In the genomic region with DNA sequence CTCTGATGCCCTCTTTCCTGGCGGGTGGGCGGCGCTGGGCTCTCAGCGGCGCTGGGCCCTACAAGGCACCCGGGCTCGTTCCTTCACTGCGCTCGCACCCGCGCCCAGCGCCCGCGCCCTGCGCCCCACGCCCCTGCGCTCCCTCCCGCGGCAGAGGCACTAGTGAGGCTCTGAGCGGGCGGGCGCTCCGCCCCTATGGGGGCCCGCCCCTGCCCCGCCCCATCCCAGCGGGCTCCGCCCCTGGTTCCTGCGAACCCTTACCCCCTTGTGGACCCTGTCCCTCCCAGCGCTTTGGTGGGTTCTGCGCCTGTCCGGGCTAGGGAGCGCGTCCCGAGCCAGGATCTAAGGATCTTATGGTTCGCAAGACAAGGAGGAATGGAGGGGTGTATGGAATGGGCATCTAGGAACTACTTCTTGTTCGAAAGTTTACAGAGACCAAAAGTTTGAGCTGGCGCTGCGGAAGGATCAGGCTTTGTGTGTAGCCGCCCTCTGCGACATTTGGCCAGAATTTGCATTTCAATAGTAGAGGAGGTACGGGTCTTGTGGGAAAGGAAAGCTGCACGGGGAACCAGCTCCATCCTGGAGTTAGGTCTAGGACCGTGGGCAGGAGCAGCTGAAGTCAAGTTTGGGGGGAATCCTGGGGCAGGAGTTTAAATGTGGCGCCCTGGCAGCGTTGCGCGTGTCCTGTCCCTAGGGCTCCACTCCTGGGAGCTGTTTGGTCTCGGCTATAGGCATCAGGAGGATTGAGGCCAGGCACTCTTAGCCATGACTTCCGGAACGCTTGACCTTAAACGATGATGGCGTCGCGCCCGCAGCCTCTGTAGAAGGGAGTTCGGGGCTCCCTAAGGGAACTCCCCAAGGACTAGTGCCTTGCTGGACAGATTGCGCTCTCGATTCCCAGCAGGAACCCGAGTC, we compare ENCODE assay signal across 7 mouse cellular contexts. TPM values are rescaled to one million over a fixed set of nuclear protein-coding genes. Genes with fewer than 3 reads are reported as not detected.
DNase-seq lines count a peak whose midpoint lies in the region; ATAC-seq lines count a peak whose summit lies in the region.

No protein-coding gene starts in this region.

- H3K4me3 ChIP-seq in intestine, embryonic 15.5 days (replicated peaks): peak overlapping the region; percentile 81
- peak overlapping the region; percentile 65 for H3K4me3 ChIP-seq in liver, embryonic 13.5 days (replicated peaks)
- peak overlapping the region; percentile 80 for H3K4me3 ChIP-seq in stomach, embryonic 15.5 days (replicated peaks)

- DNase-seq in NIH3T3 (ENCODE audit: low read depth): peak; percentile 44
- DNase-seq in c-Kit-positive CD71-negative TER-119-negative erythroid progenitor cells, embryonic 14.5 days (ENCODE audit: low read depth): peak; percentile 69
- peak; percentile 34 for DNase-seq in liver, embryonic 13.5 days

- H3K4me2 ChIP-seq in intestine, embryonic 15.5 days (replicated peaks): peak overlapping the region; percentile 88
- H3K4me2 ChIP-seq in liver, embryonic 13.5 days: peak overlapping the region; percentile 73
- peak overlapping the region; percentile 73 for H3K4me2 ChIP-seq in stomach, embryonic 15.5 days

- H3K4me1 ChIP-seq in intestine, embryonic 15.5 days (replicated peaks): peaks cover 65% of the 10 kb centered on the region
- H3K4me1 ChIP-seq in liver, embryonic 13.5 days (replicated peaks): peaks cover 57% of the 10 kb centered on the region
- H3K4me1 ChIP-seq in stomach, embryonic 15.5 days: peaks cover 70% of the 10 kb centered on the region

- H3K27me3 ChIP-seq in intestine, embryonic 15.5 days (replicated peaks): no peaks in the 10 kb centered on the region
- peaks cover 69% of the 10 kb centered on the region for H3K27me3 ChIP-seq in liver, embryonic 13.5 days
- no peaks in the 10 kb centered on the region for H3K27me3 ChIP-seq in stomach, embryonic 15.5 days (replicated peaks)

- peak; percentile 70 for ATAC-seq in granulocyte monocyte progenitor cell, adult 5-6 weeks (replicated peaks; ENCODE audit: poor library complexity, severe bottlenecking)
- ATAC-seq in intestine, embryonic 15.5 days: peak; percentile 84
- ATAC-seq in liver, embryonic 13.5 days (ENCODE audit: low read depth): peak; percentile 75
- peak; percentile 56 for ATAC-seq in monocyte, adult 5-6 weeks (replicated peaks; ENCODE audit: insufficient number of reproducible peaks, low FRiP score, low TSS enrichment, poor library complexity, severe bottlenecking)
- ATAC-seq in stomach, embryonic 15.5 days (ENCODE audit: insufficient read depth, low FRiP score, low read depth): peak; percentile 82

- WGBS in intestine, embryonic 15.5 days: 3% methylated on average over 59 of the region's 59 CpGs
- WGBS in liver, embryonic 13.5 days (ENCODE audit: insufficient replicate concordance): 3% methylated on average over 56 of the region's 59 CpGs
- WGBS in stomach, embryonic 15.5 days: 4% methylated on average over 53 of the region's 59 CpGs

- H3K36me3 ChIP-seq in intestine, embryonic 15.5 days: 0 out of 2 replicates have a peak, but pooled peaks cover 2% of the 10 kb centered on the region
- no peaks in the 10 kb centered on the region for H3K36me3 ChIP-seq in liver, embryonic 13.5 days
- H3K36me3 ChIP-seq in stomach, embryonic 15.5 days: no peaks in the 10 kb centered on the region

- H3K9me3 ChIP-seq in intestine, embryonic 15.5 days: no peaks in the 10 kb centered on the region
- no peaks in the 10 kb centered on the region for H3K9me3 ChIP-seq in liver, embryonic 13.5 days (replicated peaks)
- H3K9me3 ChIP-seq in stomach, embryonic 15.5 days: no peaks in the 10 kb centered on the region

- H3K9ac ChIP-seq in intestine, embryonic 15.5 days: peak overlapping the region; percentile 86
- H3K9ac ChIP-seq in liver, embryonic 13.5 days: peak overlapping the region; percentile 65
- H3K9ac ChIP-seq in stomach, embryonic 15.5 days: peak overlapping the region; percentile 82

- H3K27ac ChIP-seq in intestine, embryonic 15.5 days: peak overlapping the region; percentile 84
- peak overlapping the region; percentile 24; the same call in 1 of the 2 replicates for H3K27ac ChIP-seq in liver, embryonic 13.5 days
- H3K27ac ChIP-seq in stomach, embryonic 15.5 days: peak overlapping the region; percentile 87

RNA-seq across cellular contexts. Expression of a gene that starts 12.5 kb away (rescaled TPM):
- total RNA-seq in granulocyte monocyte progenitor cell, adult 5-6 weeks (2014; fragmentation: Nextera tagmentation): 19.2 and 22.6 TPM in 2 replicates
- 8.1 and 8.5 TPM in 2 replicates for total RNA-seq in granulocyte monocyte progenitor cell, adult 5-6 weeks (2017)
- polyA plus RNA-seq in intestine, embryonic 15.5 days (2015; fragmentation: Nextera tagmentation; extraction: Ambion mirVana): 11.3 and 12.2 TPM in 2 replicates
- 1.5 and 1.6 TPM in 2 replicates for polyA plus RNA-seq in liver, embryonic 13.5 days (2015; fragmentation: Nextera tagmentation; extraction: Ambion mirVana)
- 11.6 to 22.2 TPM (median 13.8 TPM) in 3 replicates for total RNA-seq in monocyte, adult 5-6 weeks (2017)
- 16.1 and 17.9 TPM in 2 replicates for polyA plus RNA-seq in stomach, embryonic 15.5 days (2015; fragmentation: Nextera tagmentation; extraction: Ambion mirVana)

RNA-seq across cellular contexts. Expression of a gene that starts 58.9 kb away (rescaled TPM):
- 42.3 and 47.0 TPM in 2 replicates for total RNA-seq in granulocyte monocyte progenitor cell, adult 5-6 weeks (2014; fragmentation: Nextera tagmentation)
- total RNA-seq in granulocyte monocyte progenitor cell, adult 5-6 weeks (2017): 29.8 and 32.5 TPM in 2 replicates
- 20.2 and 24.7 TPM in 2 replicates for polyA plus RNA-seq in intestine, embryonic 15.5 days (2015; fragmentation: Nextera tagmentation; extraction: Ambion mirVana)
- 6.9 and 8.5 TPM in 2 replicates for polyA plus RNA-seq in liver, embryonic 13.5 days (2015; fragmentation: Nextera tagmentation; extraction: Ambion mirVana)
- 40.0 to 69.7 TPM (median 50.1 TPM) in 3 replicates for total RNA-seq in monocyte, adult 5-6 weeks (2017)
- 22.3 and 24.0 TPM in 2 replicates for polyA plus RNA-seq in stomach, embryonic 15.5 days (2015; fragmentation: Nextera tagmentation; extraction: Ambion mirVana)

Comparison
In these comparisons a context has a peak if more than half of its experiments do, and no peak if none do; other contexts are left out.
1. Peak in every context shown above with its lines: DNase-seq, ATAC-seq, H3K4me3 ChIP-seq and H3K27ac ChIP-seq.
2. H3K27ac ChIP-seq: peak in every context shown above with its lines; median percentile 87 in stomach, embryonic 15.5 days; 84 in intestine, embryonic 15.5 days; 24 in liver, embryonic 13.5 days.